Mouse (Mus musculus): ENCODE results near the gene Gm10413. TPM values are rescaled to one million over a fixed set of nuclear protein-coding genes. Genes with fewer than 3 reads are reported as not detected.

Gene Gm10413
- total RNA-seq (2023; ENCODE audit: inconsistent age): not detected in 4 replicates

DNA sequence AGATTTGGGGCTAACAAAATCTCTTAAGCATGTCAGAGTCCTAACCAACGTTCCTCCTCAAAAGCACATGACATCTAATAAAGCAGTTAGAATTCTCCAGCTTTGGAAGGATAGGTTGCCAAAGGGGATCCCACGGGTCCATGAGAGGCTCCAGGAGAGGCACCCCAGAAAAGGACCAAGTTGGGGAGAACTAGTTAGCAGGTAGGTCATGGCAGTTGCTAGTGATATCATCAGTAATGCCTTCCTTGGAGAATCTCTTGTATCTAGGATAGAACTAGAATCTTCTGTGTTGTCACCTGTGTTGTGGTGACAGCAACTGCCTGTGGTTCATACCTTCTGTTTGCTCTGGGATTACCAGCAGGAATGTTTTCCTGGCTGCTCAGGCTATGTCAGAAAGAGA lies at the start of gene Gm10413:
Gene Gm10413 (plus strand): TSS at position 301 of the 400 bp plus-strand sequence.

DNA sequence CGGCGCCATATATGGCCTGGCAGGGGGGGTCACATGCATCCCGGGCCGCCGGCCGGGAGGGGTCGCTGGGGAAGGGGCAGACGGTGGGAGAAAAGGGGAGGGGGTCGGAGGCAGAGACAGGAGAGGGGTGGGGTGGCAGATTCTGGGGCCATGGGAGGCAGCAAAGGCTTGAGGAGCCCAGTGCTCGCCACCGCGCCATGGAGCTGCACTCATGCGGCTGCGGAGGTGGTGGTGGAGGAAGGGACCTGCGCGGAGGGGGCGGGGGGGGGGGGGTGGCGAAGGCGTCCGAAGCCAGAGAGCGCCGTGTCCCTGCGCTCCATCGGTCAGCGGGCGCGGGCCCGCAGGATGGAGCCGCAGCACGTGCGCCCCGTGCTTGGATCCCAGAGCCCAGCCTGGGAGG lies 17.4 kb downstream of the Gm10413 start, which contains the start of gene Gm10409:
Gene Gm10409 (plus strand): TSS at position 301 of the 400 bp plus-strand sequence.

DNA sequence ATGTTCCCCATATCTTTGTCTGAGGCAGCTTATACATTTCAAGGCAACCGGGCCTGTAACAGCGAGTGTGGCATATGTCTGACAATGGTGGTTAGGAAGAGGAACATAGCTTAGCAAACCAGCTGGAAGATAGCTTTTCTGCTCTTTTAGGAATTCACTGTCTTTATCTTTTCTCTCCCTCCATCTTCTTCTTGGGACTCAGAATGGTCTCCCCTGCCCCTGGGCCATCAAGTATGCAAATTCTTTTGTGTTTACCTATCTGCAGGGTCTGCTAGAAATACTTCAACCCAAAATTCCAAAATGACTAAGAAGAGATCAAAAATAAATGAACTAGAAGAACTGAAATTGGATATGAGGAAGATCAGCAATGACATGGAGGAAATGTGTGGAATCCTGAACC lies 32.9 kb downstream of the Gm10413 start, which contains the start of gene Gm3005:
Gene Gm3005 (plus strand): TSS at position 301 of the 400 bp plus-strand sequence.

GRCm38 (mm10) chr14:3449079-3449478 lies 54.2 kb downstream of the Gm10413 start, which contains the start of gene Gm10408:
TSS of gene Gm10408 (plus strand) at chr14:3449379.

Other genes starting within 250 kb of the Gm10413 start
- gene Gm5795, start 206.8 kb upstream of the Gm10413 start, total RNA-seq (2023; ENCODE audit: inconsistent age): not detected in 4 replicates
- not detected in 4 replicates for gene D830030K20Rik, start 186.6 kb upstream of the Gm10413 start, total RNA-seq (2023; ENCODE audit: inconsistent age)
- gene Gm2956, start 62.5 kb upstream of the Gm10413 start, total RNA-seq (2023; ENCODE audit: inconsistent age): not detected in 4 replicates
- not detected in 4 replicates for gene Gm10409, start 17.5 kb downstream of the Gm10413 start, total RNA-seq (2023; ENCODE audit: inconsistent age)
- not detected in 4 replicates for gene Gm3005, start 33.0 kb downstream of the Gm10413 start, total RNA-seq (2023; ENCODE audit: inconsistent age)
- gene Gm10408, start 54.3 kb downstream of the Gm10413 start, total RNA-seq (2023; ENCODE audit: inconsistent age): not detected in 4 replicates
- not detected in 4 replicates for gene Gm3012, start 239.4 kb downstream of the Gm10413 start, total RNA-seq (2023; ENCODE audit: inconsistent age)